Mouse (Mus musculus): Measurements from ENCODE around the gene Fbf1. TPM values are rescaled to one million over a fixed set of nuclear protein-coding genes. Genes with fewer than 3 reads are reported as not detected.

The Fbf1 gene
- polyA plus RNA-seq, 1 experiment from 2014 or later, result 87.4 TPM

- H3K36me3 ChIP-seq (ENCODE audit: control insufficient read depth, insufficient read depth), result no peaks in the 10 kb centered on the region
- no peak overlapping the region for H3K9ac ChIP-seq (replicated peaks; ENCODE audit: low read depth, low read length)
- H3K4me1 ChIP-seq (replicated peaks; ENCODE audit: control insufficient read depth, insufficient read depth, low read length), result no peaks in the 10 kb centered on the region
- no peak for ATAC-seq
- H3K4me3 ChIP-seq (replicated peaks; ENCODE audit: low read length), result no peak overlapping the region
- no peak overlapping the region for H3K4me2 ChIP-seq (ENCODE audit: low read length)
- H3K27ac ChIP-seq (ENCODE audit: low read length), result no peak overlapping the region
- no peaks in the 10 kb centered on the region for H3K27me3 ChIP-seq (replicated peaks; ENCODE audit: control insufficient read depth, insufficient read depth, low read length)
- H3K9me3 ChIP-seq (ENCODE audit: control insufficient read depth, low read length), result no peaks in the 10 kb centered on the region
Measured at GRCm38 (mm10) chr11:116117819-116118218, 50.1 kb downstream of the Fbf1 start.

- no peak overlapping the region for H3K27ac ChIP-seq (ENCODE audit: low read length)
- H3K4me1 ChIP-seq (replicated peaks; ENCODE audit: control insufficient read depth, insufficient read depth, low read length), result no peaks in the 10 kb centered on the region
- WGBS, result 72% methylated on average over 12 of the region's 12 CpGs
- H3K27me3 ChIP-seq (replicated peaks; ENCODE audit: control insufficient read depth, insufficient read depth, low read length), result no peaks in the 10 kb centered on the region
- ATAC-seq, result no peak
- H3K9me3 ChIP-seq (ENCODE audit: control insufficient read depth, low read length), result no peaks in the 10 kb centered on the region
- no peak overlapping the region for H3K9ac ChIP-seq (replicated peaks; ENCODE audit: low read depth, low read length)
- no peaks in the 10 kb centered on the region for H3K36me3 ChIP-seq (ENCODE audit: control insufficient read depth, insufficient read depth)
- no peak overlapping the region for H3K4me2 ChIP-seq (ENCODE audit: low read length)
- H3K4me3 ChIP-seq (replicated peaks; ENCODE audit: low read length), result no peak overlapping the region
Measured at GRCm38 (mm10) chr11:116117241-116117640, 50.7 kb downstream of the Fbf1 start.

GRCm38 (mm10) chr11:116111611-116112203 is 56.3 kb downstream of the Fbf1 start:
- Histone ChIP-seq H3K27ac (ENCODE audit: low read length) (no peak overlapping the region), H3K4me2 (ENCODE audit: low read length) (no peak overlapping the region), H3K9ac (replicated peaks; ENCODE audit: low read depth, low read length) (no peak overlapping the region), H3K27me3 (replicated peaks; ENCODE audit: control insufficient read depth, insufficient read depth, low read length) (peaks cover 42% of the 10 kb centered on the region), H3K4me1 (replicated peaks; ENCODE audit: control insufficient read depth, insufficient read depth, low read length) (peaks cover 29% of the 10 kb centered on the region), H3K36me3 (ENCODE audit: control insufficient read depth, insufficient read depth) (no peaks in the 10 kb centered on the region), H3K4me3 (replicated peaks; ENCODE audit: low read length) (no peak overlapping the region), H3K9me3 (ENCODE audit: control insufficient read depth, low read length) (no peaks in the 10 kb centered on the region)
- ATAC-seq, result no peak
- 83% methylated on average over 19 of the region's 19 CpGs for WGBS

- WGBS, result 81% methylated on average over 4 of the region's 4 CpGs
- no peaks in the 10 kb centered on the region for H3K36me3 ChIP-seq (ENCODE audit: control insufficient read depth, insufficient read depth)
- H3K4me2 ChIP-seq (ENCODE audit: low read length), result no peak overlapping the region
- H3K27me3 ChIP-seq (replicated peaks; ENCODE audit: control insufficient read depth, insufficient read depth, low read length), result peaks cover 47% of the 10 kb centered on the region
- H3K4me1 ChIP-seq (replicated peaks; ENCODE audit: control insufficient read depth, insufficient read depth, low read length), result peaks cover 35% of the 10 kb centered on the region
- H3K9me3 ChIP-seq (ENCODE audit: control insufficient read depth, low read length), result no peaks in the 10 kb centered on the region
- no peak overlapping the region for H3K27ac ChIP-seq (ENCODE audit: low read length)
- no peak overlapping the region for H3K9ac ChIP-seq (replicated peaks; ENCODE audit: low read depth, low read length)
- ATAC-seq, result no peak
- H3K4me3 ChIP-seq (replicated peaks; ENCODE audit: low read length), result no peak overlapping the region
Measured at GRCm38 (mm10) chr11:116111067-116111466, 56.9 kb downstream of the Fbf1 start.

GRCm38 (mm10) chr11:116110540-116110939 is 57.4 kb downstream of the Fbf1 start:
- Histone ChIP-seq H3K36me3 (ENCODE audit: control insufficient read depth, insufficient read depth) (no peaks in the 10 kb centered on the region), H3K9ac (replicated peaks; ENCODE audit: low read depth, low read length) (peak overlapping the region; percentile 38; the same call in 1 of the 2 replicates), H3K4me3 (replicated peaks; ENCODE audit: low read length) (peak overlapping the region; percentile 39), H3K9me3 (ENCODE audit: control insufficient read depth, low read length) (no peaks in the 10 kb centered on the region), H3K4me1 (replicated peaks; ENCODE audit: control insufficient read depth, insufficient read depth, low read length) (peaks cover 35% of the 10 kb centered on the region), H3K27ac (ENCODE audit: low read length) (no peak overlapping the region), H3K4me2 (ENCODE audit: low read length) (peak overlapping the region; percentile 50), H3K27me3 (replicated peaks; ENCODE audit: control insufficient read depth, insufficient read depth, low read length) (peaks cover 53% of the 10 kb centered on the region)
- ATAC-seq, result no peak
- WGBS, result 33% methylated on average over 10 of the region's 10 CpGs

GRCm38 (mm10) chr11:116110131-116110530 is 57.8 kb downstream of the Fbf1 start:
- under 1% methylated on average over 31 of the region's 35 CpGs for WGBS
- peak overlapping the region; percentile 39 for H3K4me3 ChIP-seq (replicated peaks; ENCODE audit: low read length)
- peak overlapping the region; percentile 50 for H3K4me2 ChIP-seq (ENCODE audit: low read length)
- peak overlapping the region; percentile 38 for H3K9ac ChIP-seq (replicated peaks; ENCODE audit: low read depth, low read length)
- H3K4me1 ChIP-seq (replicated peaks; ENCODE audit: control insufficient read depth, insufficient read depth, low read length), result peaks cover 35% of the 10 kb centered on the region
- H3K27me3 ChIP-seq (replicated peaks; ENCODE audit: control insufficient read depth, insufficient read depth, low read length), result peaks cover 54% of the 10 kb centered on the region
- no peak overlapping the region for H3K27ac ChIP-seq (ENCODE audit: low read length)
- ATAC-seq, result peak; percentile 40; the same call in 1 of the 2 replicates
- H3K36me3 ChIP-seq (ENCODE audit: control insufficient read depth, insufficient read depth), result no peaks in the 10 kb centered on the region
- no peaks in the 10 kb centered on the region for H3K9me3 ChIP-seq (ENCODE audit: control insufficient read depth, low read length)

- Histone ChIP-seq H3K36me3 (ENCODE audit: control insufficient read depth, insufficient read depth) (no peaks in the 10 kb centered on the region), H3K9me3 (ENCODE audit: control insufficient read depth, low read length) (no peaks in the 10 kb centered on the region), H3K27me3 (replicated peaks; ENCODE audit: control insufficient read depth, insufficient read depth, low read length) (peaks cover 54% of the 10 kb centered on the region), H3K27ac (ENCODE audit: low read length) (no peak overlapping the region), H3K4me2 (ENCODE audit: low read length) (peak overlapping the region; percentile 50), H3K9ac (replicated peaks; ENCODE audit: low read depth, low read length) (peak overlapping the region; percentile 38), H3K4me3 (replicated peaks; ENCODE audit: low read length) (peak overlapping the region; percentile 39), H3K4me1 (replicated peaks; ENCODE audit: control insufficient read depth, insufficient read depth, low read length) (peaks cover 35% of the 10 kb centered on the region)
- no peak for ATAC-seq
- WGBS, result 1% methylated on average over 69 of the region's 70 CpGs
Measured at GRCm38 (mm10) chr11:116109441-116110081, 58.4 kb downstream of the Fbf1 start.

GRCm38 (mm10) chr11:116108464-116109137 is 59.4 kb downstream of the Fbf1 start:
- Histone ChIP-seq H3K9ac (replicated peaks; ENCODE audit: low read depth, low read length) (no peak overlapping the region), H3K4me1 (replicated peaks; ENCODE audit: control insufficient read depth, insufficient read depth, low read length) (peaks cover 44% of the 10 kb centered on the region), H3K27ac (ENCODE audit: low read length) (no peak overlapping the region), H3K9me3 (ENCODE audit: control insufficient read depth, low read length) (no peaks in the 10 kb centered on the region), H3K4me2 (ENCODE audit: low read length) (peak overlapping the region; percentile 50), H3K36me3 (ENCODE audit: control insufficient read depth, insufficient read depth) (no peaks in the 10 kb centered on the region), H3K27me3 (replicated peaks; ENCODE audit: control insufficient read depth, insufficient read depth, low read length) (peaks cover 54% of the 10 kb centered on the region), H3K4me3 (replicated peaks; ENCODE audit: low read length) (peak overlapping the region; percentile 12)
- WGBS, result 3% methylated on average over 23 of the region's 23 CpGs
- ATAC-seq, result no peak

GRCm38 (mm10) chr11:116107777-116108285 is 60.1 kb downstream of the Fbf1 start:
- Histone ChIP-seq H3K36me3 (ENCODE audit: control insufficient read depth, insufficient read depth) (no peaks in the 10 kb centered on the region), H3K4me1 (replicated peaks; ENCODE audit: control insufficient read depth, insufficient read depth, low read length) (peaks cover 49% of the 10 kb centered on the region), H3K27me3 (replicated peaks; ENCODE audit: control insufficient read depth, insufficient read depth, low read length) (peaks cover 54% of the 10 kb centered on the region), H3K27ac (ENCODE audit: low read length) (no peak overlapping the region), H3K4me2 (ENCODE audit: low read length) (peak overlapping the region; percentile 3; the same call in 1 of the 2 replicates), H3K4me3 (replicated peaks; ENCODE audit: low read length) (no peak overlapping the region), H3K9me3 (ENCODE audit: control insufficient read depth, low read length) (no peaks in the 10 kb centered on the region), H3K9ac (replicated peaks; ENCODE audit: low read depth, low read length) (no peak overlapping the region; the same call in 1 of the 2 replicates)
- WGBS, result 15% methylated on average over 19 of the region's 19 CpGs
- no peak for ATAC-seq
